Mouse (Mus musculus) urinary bladder, adult 18-20 months (tissue): ENCODE measurements around the gene Gm43064.
"Not testable (repeated sequence)": the region's sequence is repeated elsewhere in the genome, so short reads cannot be mapped to it uniquely, and the experiment has no call there.

ENCODE experiments used
- DNase-seq, 2 experiments: peaks; one replicate each; pipeline ENCODE4 v3.0.0; 2022; ENCODE audit warnings: low spot score in 2 of 2, mixed read lengths in 2 of 2

Gene Gm43064

GRCm38 (mm10) chr3:103799507-103799906 lies 9.9 kb upstream of the Gm43064 start:
- DNase-seq, result no peak

DNA sequence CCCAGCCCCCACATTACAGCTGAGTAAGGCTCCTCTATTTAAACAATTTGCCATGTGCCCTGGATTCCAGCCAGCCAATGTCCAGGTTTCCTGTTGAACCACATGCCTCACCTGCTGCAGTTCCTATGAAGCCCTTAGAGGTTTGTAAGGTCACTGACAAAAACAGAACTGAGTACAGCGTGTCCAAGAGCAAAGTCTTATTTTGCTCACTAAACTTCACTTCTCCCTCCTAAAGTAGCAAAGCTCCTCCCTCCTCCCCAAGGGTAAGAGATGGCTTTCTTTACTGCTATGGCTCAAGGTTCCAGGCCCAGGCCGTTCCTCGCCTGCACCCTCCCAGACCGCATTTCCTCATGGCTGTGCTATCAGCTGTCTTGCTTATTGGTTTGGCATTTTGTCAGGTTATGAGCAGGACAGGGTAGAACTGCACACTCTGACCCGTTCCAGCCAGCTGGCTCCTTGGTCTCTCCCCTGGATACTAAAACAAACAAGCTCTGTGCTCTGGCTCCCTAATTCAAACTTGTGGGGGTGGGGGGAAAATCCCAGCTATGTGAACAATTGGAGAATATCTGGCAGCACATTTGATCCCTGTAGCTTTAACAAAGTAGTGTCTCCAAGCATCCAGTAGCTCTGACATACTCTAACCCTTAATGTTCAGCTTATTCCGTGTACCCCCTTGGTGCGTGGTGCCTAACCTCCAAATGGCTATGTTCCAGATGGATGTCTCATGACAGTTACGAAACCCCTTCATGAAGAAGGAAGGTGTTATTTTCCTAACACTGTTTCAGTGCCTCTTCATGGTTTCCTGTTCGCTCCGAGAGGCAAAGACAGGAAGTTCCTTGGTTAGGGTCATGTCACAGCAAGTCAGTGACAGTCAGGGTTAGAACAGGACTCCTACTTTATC lies 7.5 kb upstream of the Gm43064 start:
- peak; percentile 48 to 81 for DNase-seq

- no peak for DNase-seq
These were observed 6.5 kb upstream of the Gm43064 start for GRCm38 (mm10) chr3:103802861-103803260.

GRCm38 (mm10) chr3:103805671-103806070 lies 3.7 kb upstream of the Gm43064 start:
- DNase-seq, result no peak

DNA sequence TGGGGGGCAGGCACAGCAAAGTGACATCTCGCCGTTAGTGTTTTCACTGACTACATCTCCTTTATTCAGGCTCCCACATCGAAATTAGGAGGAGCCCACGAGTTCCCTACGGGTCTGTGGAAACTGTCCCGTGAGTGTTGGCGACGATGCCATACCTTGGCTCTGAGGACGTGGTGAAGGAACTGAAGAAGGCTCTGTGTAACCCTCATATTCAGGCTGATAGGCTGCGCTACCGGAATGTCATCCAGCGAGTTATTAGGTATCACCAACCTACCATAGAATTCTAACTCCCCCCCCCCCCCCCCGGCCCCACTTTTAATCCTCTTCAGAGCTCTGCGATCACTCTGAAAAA lies 402 bp downstream of the Gm43064 start:
- DNase-seq, result no peak

DNA sequence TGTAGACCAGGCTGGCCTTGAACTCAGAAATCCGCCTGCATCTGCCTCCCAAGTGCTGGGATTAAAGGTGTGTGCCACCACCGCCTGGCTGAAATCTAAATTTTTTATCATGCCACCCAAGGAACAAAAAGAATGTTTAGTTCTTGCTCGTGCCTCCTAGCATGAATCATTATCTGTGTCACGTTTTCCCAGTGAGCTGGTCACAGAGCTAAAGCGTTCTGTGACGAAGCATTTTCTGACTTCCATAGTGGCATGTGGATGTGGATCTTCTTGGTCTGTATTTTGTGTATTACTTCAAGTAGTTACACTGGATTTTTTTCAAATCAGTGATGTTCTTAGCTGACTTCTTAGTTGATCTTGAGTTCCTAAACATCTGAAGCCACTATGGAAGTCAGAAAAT lies 1.6 kb downstream of the Gm43064 start:
- DNase-seq, result no peak

DNA sequence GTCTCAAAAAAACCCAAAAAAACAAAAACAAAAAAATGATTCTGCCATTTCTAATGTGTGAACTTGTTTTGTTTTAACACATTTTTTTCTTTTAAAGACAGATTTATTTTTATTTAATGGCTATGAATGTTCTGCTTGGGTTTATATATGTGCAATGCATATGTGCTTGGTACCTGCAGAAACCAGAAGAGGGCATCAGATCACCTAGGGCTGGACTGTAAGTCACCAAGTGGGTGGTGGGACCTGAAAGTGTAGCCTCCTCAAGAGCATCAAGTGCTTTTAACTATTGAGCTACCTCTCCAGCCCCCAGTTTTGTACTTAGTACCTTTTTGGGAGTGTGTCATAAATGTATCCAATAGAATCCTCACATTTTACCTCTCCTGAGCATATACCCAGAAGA lies 18.2 kb downstream of the Gm43064 start:
- no peak for DNase-seq

GRCm38 (mm10) chr3:103829036-103829435 lies 19.7 kb downstream of the Gm43064 start:
- DNase-seq, result no peak

GRCm38 (mm10) chr3:103830681-103831080 lies 21.3 kb downstream of the Gm43064 start:
- not testable (repeated sequence) for DNase-seq

DNA sequence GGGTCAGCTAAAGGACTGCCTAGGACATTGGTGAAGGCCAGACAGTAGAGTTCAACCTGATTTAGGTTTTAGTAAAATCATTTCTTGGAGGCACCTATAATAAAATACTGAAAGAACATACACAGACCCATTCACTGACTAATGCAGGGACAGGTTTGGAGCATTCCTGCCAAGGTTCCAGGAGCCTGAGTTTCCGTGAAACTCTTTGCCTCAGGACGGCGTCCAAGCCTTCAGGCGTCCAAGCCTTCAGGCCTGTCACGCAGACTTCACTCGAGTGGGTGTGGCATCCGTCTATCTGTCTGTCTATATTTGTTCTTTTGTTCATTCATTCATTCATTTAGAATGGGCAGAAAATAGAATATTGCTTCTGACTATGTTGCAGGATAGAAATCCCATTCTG lies 21.8 kb downstream of the Gm43064 start:
- DNase-seq, result no peak

DNA sequence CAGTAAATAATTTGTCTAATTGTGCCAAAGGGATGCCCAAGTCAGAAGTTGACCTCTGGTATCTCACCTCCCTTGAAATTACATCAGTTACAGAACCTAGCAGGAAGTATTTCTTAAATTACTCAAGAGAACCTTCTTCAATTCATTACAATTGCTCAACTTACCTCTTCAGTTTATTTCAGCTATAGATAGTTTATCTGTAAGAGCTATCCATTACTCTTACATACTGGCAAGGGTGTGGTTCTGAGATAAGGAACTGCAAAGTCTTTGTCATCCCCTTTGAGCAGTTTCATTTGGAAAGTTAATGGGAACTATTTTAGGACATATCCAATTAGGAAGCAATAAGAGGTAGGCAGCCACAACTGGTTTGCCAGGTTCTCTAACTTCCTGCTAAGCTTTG lies 23.1 kb downstream of the Gm43064 start, which contains the start of gene Bcl2l15:
Bcl2l15 (plus strand) TSS at position 176 of the 400 bp plus-strand sequence.
- no peak for DNase-seq

DNA sequence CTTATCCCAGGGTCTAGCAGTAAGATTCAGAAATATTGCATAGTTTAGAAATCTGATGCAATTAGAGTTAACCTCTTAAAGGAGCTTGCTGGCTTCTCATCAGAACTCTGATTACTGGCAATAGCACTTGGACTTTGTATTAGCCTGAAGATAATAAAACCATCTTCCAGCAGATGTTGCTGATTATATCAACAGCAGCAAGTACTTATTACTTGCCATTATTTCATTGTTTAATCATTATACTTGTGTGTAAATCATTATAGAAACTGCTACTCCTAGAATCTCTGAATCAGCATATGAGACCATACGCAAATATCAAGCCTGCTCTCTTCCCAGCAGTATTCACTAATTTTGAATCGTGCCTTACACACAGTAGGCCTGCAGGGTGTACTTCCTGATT lies 24.6 kb downstream of the Gm43064 start:
- DNase-seq, result no peak

DNA sequence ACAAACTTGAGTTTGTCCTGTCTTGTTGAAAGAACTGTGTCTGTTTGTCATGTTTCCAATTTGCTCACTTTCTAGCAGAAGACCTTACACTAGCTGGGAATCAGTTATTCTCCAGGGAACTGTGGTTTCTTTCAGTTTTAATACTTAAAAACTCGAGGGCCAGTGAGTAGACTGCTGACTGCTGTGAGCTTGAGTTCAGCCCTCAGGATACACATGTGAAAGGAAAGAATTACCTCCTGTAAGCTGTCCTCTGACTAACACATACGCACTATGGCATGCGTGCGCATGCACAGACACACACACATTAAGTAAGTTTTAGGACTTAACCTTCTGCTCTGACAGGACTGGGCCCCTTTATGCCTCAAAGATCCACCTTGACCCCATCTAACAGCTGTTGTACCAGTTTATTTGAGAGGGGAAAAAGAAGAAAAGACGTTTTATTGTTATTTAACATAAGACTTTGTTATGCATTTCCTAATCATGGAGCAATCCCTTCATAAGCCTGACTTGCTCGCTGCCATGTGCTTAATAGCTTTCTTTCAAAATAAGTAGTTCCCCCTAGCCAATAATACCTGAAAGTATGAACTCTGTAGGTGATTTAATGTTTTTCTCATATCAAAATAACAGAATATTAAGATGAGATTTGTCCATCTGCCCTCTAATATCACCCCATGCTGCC lies 26.0 kb downstream of the Gm43064 start:
- DNase-seq, result no peak

GRCm38 (mm10) chr3:103835951-103836310 lies 26.6 kb downstream of the Gm43064 start:
- no peak for DNase-seq

GRCm38 (mm10) chr3:103836453-103836852 lies 27.1 kb downstream of the Gm43064 start:
- DNase-seq, result no peak

- DNase-seq, result no peak
These were observed 30.3 kb downstream of the Gm43064 start for GRCm38 (mm10) chr3:103839711-103840110.

DNA sequence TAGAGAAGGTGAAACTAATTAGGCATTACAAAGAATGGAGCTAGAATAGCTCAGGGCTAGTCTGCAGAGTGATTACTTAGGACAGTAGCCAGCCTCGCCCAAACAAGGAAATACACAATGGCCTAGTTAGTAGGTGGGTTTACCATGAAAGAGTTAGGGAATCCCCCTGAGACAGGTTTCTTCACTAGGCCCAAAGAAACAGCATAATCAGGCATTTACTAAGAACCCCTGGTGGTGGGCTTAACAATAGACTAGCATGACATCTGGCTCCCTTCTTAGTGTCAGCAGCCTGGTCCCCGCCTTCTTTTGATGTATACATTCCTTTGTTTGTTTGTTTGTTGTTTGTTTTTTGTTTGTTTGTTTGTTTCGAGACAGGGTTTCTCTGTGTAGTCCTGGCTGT lies 30.8 kb downstream of the Gm43064 start:
- DNase-seq, result not testable (repeated sequence)

DNA sequence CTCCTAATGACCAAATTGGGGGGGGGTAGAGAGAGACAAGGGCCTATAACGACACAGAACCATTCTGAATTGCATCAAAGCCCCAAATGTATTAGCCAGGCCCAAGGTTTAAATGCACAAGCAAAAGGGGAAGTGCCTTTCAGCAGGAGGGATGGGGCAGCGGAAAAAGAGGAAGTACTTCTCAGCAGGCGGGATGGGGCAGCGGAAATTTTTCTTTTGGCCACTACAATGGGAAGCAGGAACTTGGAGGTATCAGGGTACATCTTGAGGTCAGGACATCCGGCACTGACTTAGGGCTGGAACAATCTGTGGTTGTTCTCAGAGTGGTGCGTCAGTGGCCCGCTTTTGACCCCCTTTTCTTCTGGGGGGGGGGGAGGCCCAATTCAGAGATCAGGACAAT lies 31.6 kb downstream of the Gm43064 start:
- DNase-seq, result not testable (repeated sequence)

DNA sequence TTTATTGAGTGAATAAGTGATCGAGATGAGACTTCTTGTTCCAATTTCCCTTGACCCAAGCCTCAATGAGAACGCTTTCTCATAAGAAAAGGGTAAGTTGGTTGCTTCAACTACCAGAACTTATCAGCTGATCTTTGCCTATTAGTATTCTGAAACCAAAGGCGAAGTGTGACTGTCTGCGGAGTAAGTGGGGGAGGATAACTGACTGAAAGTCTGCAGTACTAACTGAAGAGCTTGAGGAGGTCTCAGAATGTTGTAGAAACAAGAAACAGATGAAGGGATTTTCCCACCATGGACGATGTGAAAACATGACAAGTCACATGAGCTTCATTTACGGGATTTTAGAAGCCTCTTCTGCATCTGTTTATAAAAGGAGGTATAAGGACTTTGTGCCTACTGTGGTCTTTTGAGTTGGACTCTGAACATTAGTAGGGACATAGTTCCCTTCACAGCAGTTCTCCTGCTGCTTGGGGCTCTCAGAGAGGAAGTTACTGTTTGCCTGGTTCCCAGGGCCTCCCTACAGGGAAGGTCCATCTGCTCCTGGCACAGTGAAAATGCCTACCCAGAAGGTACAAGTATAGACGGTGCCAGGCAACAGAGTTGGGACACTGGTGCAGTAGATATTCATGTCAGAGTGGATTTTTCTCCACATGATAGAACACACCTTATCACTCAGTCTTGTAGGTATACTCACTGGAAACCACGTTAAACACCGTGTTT lies 41.4 kb downstream of the Gm43064 start:
- DNase-seq, result no peak

- no peak for DNase-seq
These were observed 42.1 kb downstream of the Gm43064 start for GRCm38 (mm10) chr3:103851481-103851880.

DNA sequence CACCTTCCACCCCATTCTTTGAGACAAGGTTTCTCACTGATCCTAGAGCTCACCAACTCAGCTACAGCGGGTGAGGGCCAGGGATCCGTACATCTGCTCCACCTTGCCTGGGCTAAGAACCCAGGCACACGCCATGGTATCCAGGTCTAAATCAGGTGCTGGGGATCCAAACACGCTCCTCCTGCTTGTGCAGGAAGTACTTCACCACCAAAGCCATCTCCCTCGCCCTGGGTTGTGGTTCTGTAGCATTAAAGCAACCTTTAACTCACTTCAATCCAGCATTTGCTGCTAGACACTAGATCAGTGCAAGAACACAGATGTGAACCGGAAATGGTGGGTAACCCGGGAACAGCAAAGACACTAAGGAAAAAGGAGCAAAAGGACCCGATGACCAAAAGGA lies 42.5 kb downstream of the Gm43064 start:
- DNase-seq, result no peak

- no peak for DNase-seq
These were observed 43.4 kb downstream of the Gm43064 start for GRCm38 (mm10) chr3:103852565-103853299.
